Mouse (Mus musculus) erythroblast, embryonic 14.5 days (primary cell): ENCODE measurements around the gene AC131692.1. TPM values are rescaled to one million over a fixed set of nuclear protein-coding genes. Genes with fewer than 3 reads are reported as not detected.

Source experiments
- H3K27me3 ChIP-seq: 2 replicates; pipeline ENCODE4 v1.6.1; 2012; ENCODE audit warnings: inconsistent platforms; ENCODE audit not compliant: control insufficient read depth
- H3K36me3 ChIP-seq: 2 replicates; pipeline ENCODE4 v1.6.1; 2012; ENCODE audit warnings: mild to moderate bottlenecking, inconsistent platforms; ENCODE audit not compliant: control insufficient read depth
- H3K4me1 ChIP-seq: 2 replicates; pipeline ENCODE4 v1.6.1; 2012; ENCODE audit warnings: inconsistent platforms; ENCODE audit not compliant: control insufficient read depth
- H3K4me3 ChIP-seq: replicated peaks from 2 replicates; pipeline ENCODE3; 2012; ENCODE audit warnings: moderate library complexity, mild to moderate bottlenecking, inconsistent platforms
- H3K9me3 ChIP-seq: 2 replicates; pipeline ENCODE4 v1.6.1; 2012; ENCODE audit warnings: low read length, inconsistent platforms, mixed read lengths; ENCODE audit not compliant: control insufficient read depth
- GATA1 ChIP-seq: IDR thresholded peaks from 2 replicates; pipeline ENCODE4 v1.6.1; 2012; ENCODE audit warnings: low read length, inconsistent platforms, mixed read lengths
- TAL1 ChIP-seq: IDR thresholded peaks from 3 replicates; pipeline ENCODE4 v1.6.1; 2012; ENCODE audit warnings: low read length, inconsistent platforms, mixed read lengths
- polyA plus RNA-seq: library from polyadenylated mRNA; stranded (reverse); fragments of >175 nt; gene quantifications from 2 replicates; pipeline ENCODE4 v1.2.3, GENCODE M21; 2012

Gene AC131692.1
- 1.3 and 1.4 TPM in 2 replicates for polyA plus RNA-seq

- Histone ChIP-seq H3K4me1 (peaks cover 18% of the 10 kb centered on the region), H3K4me3 (no peak within 1 kb of the TSS), H3K27me3 (no peaks in the 10 kb centered on the region), H3K36me3 (peaks cover 98% of the 10 kb centered on the region), H3K9me3 (no peaks in the 10 kb centered on the region)
- TF ChIP-seq GATA1 (no peak), TAL1 (no peak)
These were observed at the start of gene AC131692.1 for GRCm38 (mm10) chr19:6094119-6094518. AC131692.1 (plus strand) TSS chr19:6094419.

- TF ChIP-seq GATA1: no peak
- no peak for TF ChIP-seq TAL1
- H3K9me3 ChIP-seq: no peaks in the 10 kb centered on the region
- H3K36me3 ChIP-seq: peaks cover 40% of the 10 kb centered on the region
- peak overlapping the region; percentile 95 for H3K4me3 ChIP-seq
- no peaks in the 10 kb centered on the region for H3K27me3 ChIP-seq
- H3K4me1 ChIP-seq: peaks cover 45% of the 10 kb centered on the region
These were observed 48.6 kb upstream of the AC131692.1 start for GRCm38 (mm10) chr19:6045366-6046293.

- peaks cover 52% of the 10 kb centered on the region for H3K4me1 ChIP-seq
- no peak for TF ChIP-seq GATA1
- TF ChIP-seq TAL1: no peak
- H3K4me3 ChIP-seq: peak within 1 kb of the TSS; percentile 95
- H3K36me3 ChIP-seq: peaks cover 49% of the 10 kb centered on the region
- no peaks in the 10 kb centered on the region for H3K27me3 ChIP-seq
- H3K9me3 ChIP-seq: no peaks in the 10 kb centered on the region
These were observed 47.7 kb upstream of the AC131692.1 start, which contains the start of gene Syvn1 for GRCm38 (mm10) chr19:6046294-6047153. Syvn1 (plus strand) TSS chr19:6046576.

- Histone ChIP-seq H3K9me3 (no peaks in the 10 kb centered on the region), H3K4me1 (peaks cover 50% of the 10 kb centered on the region), H3K27me3 (no peaks in the 10 kb centered on the region), H3K4me3 (peak overlapping the region; percentile 95), H3K36me3 (peaks cover 57% of the 10 kb centered on the region)
- no peak for TF ChIP-seq TAL1
- TF ChIP-seq GATA1: no peak
These were observed 46.9 kb upstream of the AC131692.1 start for GRCm38 (mm10) chr19:6047154-6047898.

GRCm38 (mm10) chr19:6047899-6048166 lies 46.4 kb upstream of the AC131692.1 start:
- H3K36me3 ChIP-seq: peaks cover 62% of the 10 kb centered on the region

GRCm38 (mm10) chr19:6048681-6049410 lies 45.4 kb upstream of the AC131692.1 start:
- H3K27me3 ChIP-seq: no peaks in the 10 kb centered on the region
- H3K4me3 ChIP-seq: peak overlapping the region; percentile 95
- TF ChIP-seq TAL1 (no peak), GATA1 (no peak)
- H3K9me3 ChIP-seq: no peaks in the 10 kb centered on the region
- H3K36me3 ChIP-seq: peaks cover 72% of the 10 kb centered on the region
- H3K4me1 ChIP-seq: peaks cover 55% of the 10 kb centered on the region

More at GRCm38 (mm10) chr19:6047899-6048166, 46.4 kb upstream of the AC131692.1 start:
- Histone ChIP-seq H3K27me3 (no peaks in the 10 kb centered on the region), H3K4me1 (peaks cover 50% of the 10 kb centered on the region), H3K9me3 (no peaks in the 10 kb centered on the region), H3K4me3 (peak overlapping the region; percentile 95)
- no peak for TF ChIP-seq TAL1
- no peak for TF ChIP-seq GATA1

- peaks cover 61% of the 10 kb centered on the region for H3K4me1 ChIP-seq
- no peaks in the 10 kb centered on the region for H3K27me3 ChIP-seq
- no peaks in the 10 kb centered on the region for H3K9me3 ChIP-seq
- peaks cover 91% of the 10 kb centered on the region for H3K36me3 ChIP-seq
- no peak for TF ChIP-seq TAL1
- no peak for TF ChIP-seq GATA1
- no peak overlapping the region for H3K4me3 ChIP-seq
These were observed 41.7 kb upstream of the AC131692.1 start for GRCm38 (mm10) chr19:6052516-6052915.

GRCm38 (mm10) chr19:6054296-6054695 lies 39.9 kb upstream of the AC131692.1 start:
- Histone ChIP-seq H3K36me3 (peaks cover 89% of the 10 kb centered on the region), H3K27me3 (no peaks in the 10 kb centered on the region), H3K4me3 (no peak overlapping the region), H3K9me3 (no peaks in the 10 kb centered on the region), H3K4me1 (peaks cover 52% of the 10 kb centered on the region)
- TF ChIP-seq GATA1 (no peak), TAL1 (no peak)
